Mouse (Mus musculus) G1E-ER4 (cell line): ENCODE data around the gene Gm49450. TPM values are rescaled to one million over a fixed set of nuclear protein-coding genes. Genes with fewer than 3 reads are reported as not detected.

Experiments
- GATA1 ChIP-seq: IDR thresholded peaks from one replicate; pipeline ENCODE4 v1.8.0; 2012; ENCODE audit warnings: low read length, inconsistent platforms
- polyA plus RNA-seq: library from polyadenylated mRNA; stranded (reverse); fragments of >175 nt; gene quantifications from 2 replicates; pipeline ENCODE4 v1.2.3, GENCODE M21; 2012

Gm49450 gene
- polyA plus RNA-seq, 1 experiment = not detected

GRCm38 (mm10) chr15:98948857-98949606 is 4.3 kb downstream of the Gm49450 start:
- no peak for TF ChIP-seq GATA1

GRCm38 (mm10) chr15:98948382-98948781 is 5.0 kb downstream of the Gm49450 start:
- TF ChIP-seq GATA1 = no peak

GRCm38 (mm10) chr15:98947884-98948283 is 5.5 kb downstream of the Gm49450 start:
- TF ChIP-seq GATA1 = no peak

GRCm38 (mm10) chr15:98943133-98943532 is 10.2 kb downstream of the Gm49450 start:
- TF ChIP-seq GATA1 = no peak

GRCm38 (mm10) chr15:98942081-98942480 is 11.3 kb downstream of the Gm49450 start:
- no peak for TF ChIP-seq GATA1

GRCm38 (mm10) chr15:98941539-98941938 is 11.8 kb downstream of the Gm49450 start:
- no peak for TF ChIP-seq GATA1

GRCm38 (mm10) chr15:98940816-98941215 is 12.5 kb downstream of the Gm49450 start:
- no peak for TF ChIP-seq GATA1

GRCm38 (mm10) chr15:98934217-98934839 is 19.0 kb downstream of the Gm49450 start, which contains the start of gene Tuba1b:
Gene Tuba1b, minus strand, starts transcription at chr15:98934565.
- no peak for TF ChIP-seq GATA1

GRCm38 (mm10) chr15:98933833-98934216 is 19.5 kb downstream of the Gm49450 start:
- no peak for TF ChIP-seq GATA1

- no peak for TF ChIP-seq GATA1
Observed at GRCm38 (mm10) chr15:98930998-98931397, 22.4 kb downstream of the Gm49450 start.

GRCm38 (mm10) chr15:98930017-98930734 is 23.2 kb downstream of the Gm49450 start:
- no peak for TF ChIP-seq GATA1

GRCm38 (mm10) chr15:98928598-98929240 is 24.6 kb downstream of the Gm49450 start:
- no peak for TF ChIP-seq GATA1

GRCm38 (mm10) chr15:98927566-98927965 is 25.8 kb downstream of the Gm49450 start:
- TF ChIP-seq GATA1 = no peak

GRCm38 (mm10) chr15:98924682-98925081 is 28.7 kb downstream of the Gm49450 start:
- TF ChIP-seq GATA1 = no peak

- TF ChIP-seq GATA1 = no peak
Observed at GRCm38 (mm10) chr15:98923031-98923537, 30.3 kb downstream of the Gm49450 start.

- no peak for TF ChIP-seq GATA1
Observed at GRCm38 (mm10) chr15:98922581-98922980, 30.8 kb downstream of the Gm49450 start.
